Mouse (Mus musculus) forebrain, postnatal 0 days (tissue): ENCODE results near the gene Dnajc7. TPM values are rescaled to one million over a fixed set of nuclear protein-coding genes. Genes with fewer than 3 reads are reported as not detected.
A peak's percentile ranks its signal among the peaks of the same experiment; 100 is the strongest.

Experiments
- ATAC-seq: fragments of 200-750 bp; cut with Nextera tagmentation; 2 replicates; pipeline ENCODE4 v1.8.0; 2017; ENCODE audit warnings: mild to moderate bottlenecking, moderate library complexity
- DNase-seq: peaks from one replicate; pipeline ENCODE4 v3.0.0-alpha.2; 2015
- H3K27ac ChIP-seq: fragments of 300-500 bp; sonication (generic); 2 replicates; pipeline ENCODE4 v1.5.1; 2014; ENCODE audit warnings: low read depth, mild to moderate bottlenecking, antibody characterized with exemption, low read length, moderate library complexity, mixed read lengths
- H3K27me3 ChIP-seq: fragments of 300-500 bp; sonication (generic); 2 replicates; pipeline ENCODE4 v1.6.1; 2014; ENCODE audit warnings: mild to moderate bottlenecking, low read length, mixed read lengths; ENCODE audit not compliant: insufficient read depth
- H3K36me3 ChIP-seq: fragments of 300-500 bp; sonication (generic); 2 replicates; pipeline ENCODE4 v1.6.1; 2014; ENCODE audit warnings: mild to moderate bottlenecking, moderate library complexity; ENCODE audit not compliant: insufficient read depth
- H3K4me1 ChIP-seq: fragments of 300-500 bp; sonication (generic); 2 replicates; pipeline ENCODE4 v1.6.1; 2014; ENCODE audit warnings: antibody characterized with exemption; ENCODE audit not compliant: insufficient read depth
- H3K4me2 ChIP-seq: fragments of 300-500 bp; sonication (generic); 2 replicates; pipeline ENCODE4 v1.6.1; 2014; ENCODE audit warnings: low read depth, mild to moderate bottlenecking, moderate library complexity
- H3K4me3 ChIP-seq: fragments of 300-500 bp; sonication (generic); 2 replicates; pipeline ENCODE4 v1.5.1; 2014; ENCODE audit warnings: low read depth, low read length, mixed read lengths
- H3K9ac ChIP-seq: fragments of 300-500 bp; sonication (generic); 2 replicates; pipeline ENCODE4 v1.6.1; 2014; ENCODE audit warnings: mild to moderate bottlenecking
- H3K9me3 ChIP-seq: fragments of 300-500 bp; sonication (generic); 2 replicates; pipeline ENCODE4 v1.6.1; 2016; ENCODE audit warnings: low read length
- CTCF ChIP-seq: sonication (generic); IDR thresholded peaks from 2 replicates; pipeline ENCODE4 v1.5.1; 2016; ENCODE audit warnings: antibody characterized with exemption, control low read depth, low read depth
- WGBS: fragments of 180-500 bp; shearing (Covaris S2); extraction: QIAGEN DNeasy Blood & Tissue Kit; methylation state at CpG from one replicate; pipeline ENCODE4 v1.1.7; 2014; 5-methylcytosine and 5-hydroxymethylcytosine counted together
- polyA plus RNA-seq: library from polyadenylated mRNA; unstranded; fragments of >200 nt; fragmentation: Nextera tagmentation; extraction: Ambion mirVana; gene quantifications from 2 replicates; pipeline ENCODE4 v1.2.1, GENCODE M21; 2015
- total RNA-seq: library from RNA; depleted of rRNA; stranded (reverse); fragments of >200 nt; gene quantifications from 2 replicates; pipeline ENCODE4 v1.2.3, GENCODE M21; 2014

The Dnajc7 gene
- total and polyA plus RNA-seq, 2 experiments from 2014 or later, result 111 to 248 TPM

DNA sequence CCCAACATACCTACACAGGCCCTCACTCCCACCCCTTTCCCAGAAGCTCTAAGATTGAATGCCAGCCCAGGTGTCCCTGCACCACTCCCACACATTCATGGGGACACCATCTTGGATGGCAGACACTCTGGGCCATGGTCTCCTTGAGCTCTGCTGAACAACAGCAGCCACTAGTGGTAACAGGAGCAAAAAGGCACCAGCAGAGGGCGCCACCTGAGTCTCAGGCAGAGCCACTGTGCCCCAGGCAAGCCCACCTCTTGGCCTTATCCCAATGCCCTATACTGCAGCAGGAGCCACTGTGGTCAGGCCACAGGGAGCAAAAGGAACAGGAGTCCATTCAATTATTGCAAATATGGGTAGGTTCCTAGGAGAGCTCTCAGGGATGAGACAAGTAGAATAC, 26.3 kb upstream of the Dnajc7 start:
- Histone ChIP-seq H3K4me1 (no peaks in the 10 kb centered on the region), H3K9me3 (no peaks in the 10 kb centered on the region), H3K27me3 (peaks cover 19% of the 10 kb centered on the region), H3K27ac (no peak overlapping the region), H3K9ac (no peak overlapping the region), H3K4me2 (no peak overlapping the region), H3K4me3 (no peak overlapping the region), H3K36me3 (no peaks in the 10 kb centered on the region)
- 0% methylated on average over 1 of the region's 1 CpGs for WGBS
- DNase-seq (peak; percentile 27), ATAC-seq (no peak)
- peak; percentile 67 for TF ChIP-seq CTCF

- Histone ChIP-seq H3K36me3 (no peaks in the 10 kb centered on the region), H3K9ac (no peak overlapping the region), H3K27me3 (peaks cover 6% of the 10 kb centered on the region), H3K9me3 (no peaks in the 10 kb centered on the region), H3K27ac (no peak overlapping the region), H3K4me2 (no peak overlapping the region), H3K4me1 (no peaks in the 10 kb centered on the region), H3K4me3 (no peak overlapping the region)
- no peak for TF ChIP-seq CTCF
- DNase-seq (no peak), ATAC-seq (no peak)
- WGBS, result 51% methylated on average over 15 of the region's 15 CpGs
Observed at GRCm38 (mm10) chr11:100643612-100644575, 23.9 kb upstream of the Dnajc7 start.

DNA sequence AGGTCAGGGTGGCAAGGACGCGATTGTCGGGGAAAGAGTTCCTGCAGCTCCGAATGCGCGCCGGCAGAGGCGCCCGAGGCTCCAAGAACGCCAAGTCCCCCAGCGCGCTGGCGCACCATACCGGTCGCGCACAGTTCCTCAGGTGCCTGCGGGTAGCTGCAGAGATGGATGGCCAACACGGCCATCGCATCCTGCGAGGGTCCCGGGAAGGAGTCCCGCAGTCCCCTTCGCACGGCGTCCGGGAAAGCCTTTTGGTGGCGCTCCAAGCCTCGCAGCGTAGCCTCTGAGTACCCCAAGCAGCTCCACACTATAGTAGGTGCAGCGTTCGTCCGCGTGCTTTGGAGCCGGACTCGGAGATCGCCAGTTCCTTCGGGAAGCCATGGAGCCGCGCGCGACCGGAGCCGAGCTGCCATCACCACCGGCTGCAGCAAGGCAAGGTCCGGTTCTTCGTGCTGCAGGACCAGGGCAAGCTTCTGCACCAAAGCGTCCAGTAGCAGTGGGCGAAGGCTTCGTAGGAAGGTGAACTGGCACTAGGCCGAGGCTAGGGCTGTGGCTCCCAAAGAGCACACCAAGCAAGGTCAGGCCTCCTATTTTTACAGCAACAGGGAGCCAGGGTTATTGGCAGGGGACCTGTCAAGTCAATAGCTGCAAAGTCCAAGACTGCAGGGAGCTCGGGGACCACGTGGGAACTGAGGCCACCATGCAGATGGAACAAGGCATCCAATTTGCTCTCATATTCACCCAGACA, 20.4 kb upstream of the Dnajc7 start:
- 6% methylated on average over 52 of the region's 52 CpGs for WGBS
- peak overlapping the region; percentile 53 for H3K9ac ChIP-seq
- peak; percentile 88 for ATAC-seq
- peak overlapping the region; percentile 85 for H3K4me2 ChIP-seq
- no peaks in the 10 kb centered on the region for H3K9me3 ChIP-seq
- no peaks in the 10 kb centered on the region for H3K27me3 ChIP-seq
- no peaks in the 10 kb centered on the region for H3K36me3 ChIP-seq
- no peak overlapping the region for H3K27ac ChIP-seq
- peak overlapping the region; percentile 46 for H3K4me3 ChIP-seq
- DNase-seq, result peak; percentile 79
- no peaks in the 10 kb centered on the region for H3K4me1 ChIP-seq
- TF ChIP-seq CTCF, result peak; percentile 79

GRCm38 (mm10) chr11:100634530-100634929, 14.6 kb upstream of the Dnajc7 start:
- DNase-seq, result no peak
- WGBS, result 73% methylated on average over 7 of the region's 7 CpGs
- no peak for TF ChIP-seq CTCF
- H3K27ac ChIP-seq, result no peak overlapping the region
- H3K36me3 ChIP-seq, result no peaks in the 10 kb centered on the region
- H3K4me2 ChIP-seq, result no peak overlapping the region
- ATAC-seq, result no peak
- no peak overlapping the region for H3K9ac ChIP-seq
- H3K4me3 ChIP-seq, result no peak overlapping the region
- H3K4me1 ChIP-seq, result no peaks in the 10 kb centered on the region
- no peaks in the 10 kb centered on the region for H3K27me3 ChIP-seq
- H3K9me3 ChIP-seq, result no peaks in the 10 kb centered on the region

GRCm38 (mm10) chr11:100628862-100629352, 8.9 kb upstream of the Dnajc7 start:
- Histone ChIP-seq H3K9me3 (no peaks in the 10 kb centered on the region), H3K4me3 (no peak overlapping the region), H3K27ac (no peak overlapping the region), H3K9ac (no peak overlapping the region), H3K4me1 (0 out of 2 replicates have a peak, but pooled peaks cover 3% of the 10 kb centered on the region), H3K36me3 (peaks cover 24% of the 10 kb centered on the region), H3K4me2 (no peak overlapping the region), H3K27me3 (no peaks in the 10 kb centered on the region)
- ATAC-seq (peak; percentile 40; the same call in 1 of the 2 replicates), DNase-seq (no peak)
- TF ChIP-seq CTCF, result no peak
- WGBS, result 39% methylated on average over 13 of the region's 13 CpGs

GRCm38 (mm10) chr11:100628056-100628455, 8.1 kb upstream of the Dnajc7 start:
- Histone ChIP-seq H3K9ac (no peak overlapping the region), H3K27me3 (no peaks in the 10 kb centered on the region), H3K4me3 (no peak overlapping the region), H3K4me2 (no peak overlapping the region), H3K27ac (no peak overlapping the region), H3K9me3 (no peaks in the 10 kb centered on the region), H3K4me1 (0 out of 2 replicates have a peak, but pooled peaks cover 3% of the 10 kb centered on the region), H3K36me3 (peaks cover 24% of the 10 kb centered on the region)
- WGBS, result 75% methylated on average over 5 of the region's 5 CpGs
- DNase-seq, result no peak
- TF ChIP-seq CTCF, result no peak
- ATAC-seq, result no peak
